Comparison of ENCODE assay signal across 8 mouse cellular contexts in genomic region chr9:110657474-110658078, GRCm38 (mm10). TPM values are rescaled to one million over a fixed set of nuclear protein-coding genes. Genes with fewer than 3 reads are reported as not detected.
A peak's percentile ranks its signal among the peaks of the same experiment; 100 is the strongest.
DNase-seq lines count a peak whose midpoint lies in the region; ATAC-seq lines count a peak whose summit lies in the region.

No protein-coding gene starts in this region.

- H3K9ac ChIP-seq in kidney, embryonic 15.5 days, result peak overlapping the region; percentile 79; the same call in 1 of the 2 replicates

- H3K4me2 ChIP-seq in kidney, embryonic 15.5 days, result peak overlapping the region; percentile 66

- H3K4me1 ChIP-seq in heart, embryonic 10.5 days, result peaks cover 58% of the 10 kb centered on the region
- peaks cover 49% of the 10 kb centered on the region for H3K4me1 ChIP-seq in kidney, embryonic 15.5 days
- H3K4me1 ChIP-seq in megakaryocyte, embryonic 14.5 days, result peaks cover 75% of the 10 kb centered on the region

- H3K9me3 ChIP-seq in heart, embryonic 10.5 days, result no peaks in the 10 kb centered on the region
- no peaks in the 10 kb centered on the region for H3K9me3 ChIP-seq in kidney, embryonic 15.5 days (replicated peaks)
- H3K9me3 ChIP-seq in megakaryocyte, embryonic 14.5 days, result no peaks in the 10 kb centered on the region

- peak overlapping the region; percentile 81 for H3K4me3 ChIP-seq in heart, embryonic 10.5 days
- H3K4me3 ChIP-seq in kidney, embryonic 15.5 days (replicated peaks), result peak overlapping the region; percentile 82
- H3K4me3 ChIP-seq in megakaryocyte, embryonic 14.5 days (replicated peaks), result peak overlapping the region; percentile 95

- ATAC-seq in kidney, embryonic 15.5 days (replicated peaks; ENCODE audit: low FRiP score), result no peak

- peaks cover 11% of the 10 kb centered on the region for H3K27me3 ChIP-seq in heart, embryonic 10.5 days (ENCODE audit: insufficient read depth, poor library complexity, severe bottlenecking)
- H3K27me3 ChIP-seq in kidney, embryonic 15.5 days, result peaks cover 12% of the 10 kb centered on the region; the same call in 1 of the 2 replicates
- H3K27me3 ChIP-seq in megakaryocyte, embryonic 14.5 days (replicated peaks), result no peaks in the 10 kb centered on the region

- peaks cover 12% of the 10 kb centered on the region; the same call in 1 of the 2 replicates for H3K36me3 ChIP-seq in heart, embryonic 10.5 days
- peaks cover 8% of the 10 kb centered on the region; the same call in 1 of the 2 replicates for H3K36me3 ChIP-seq in kidney, embryonic 15.5 days
- H3K36me3 ChIP-seq in megakaryocyte, embryonic 14.5 days (replicated peaks; ENCODE audit: low read length), result peaks cover 35% of the 10 kb centered on the region

- WGBS in heart, embryonic 10.5 days, result 76% methylated on average over 13 of the region's 13 CpGs
- 79% methylated on average over 13 of the region's 13 CpGs for WGBS in kidney, embryonic 15.5 days

- H3K27ac ChIP-seq in heart, embryonic 10.5 days, result peak overlapping the region; percentile 97
- peak overlapping the region; percentile 94; the same call in 1 of the 2 replicates for H3K27ac ChIP-seq in kidney, embryonic 15.5 days

- peak; percentile 69 for DNase-seq in adrenal gland, adult 2 months
- no peak for DNase-seq in adrenal gland, adult 18-20 months (ENCODE audit: low spot score in 2 of 2)
- DNase-seq in adipocyte (ENCODE audit: low spot score), result peak; percentile 48
- no peak for DNase-seq in heart, embryonic 10.5 days (ENCODE audit: low spot score)
- no peak for DNase-seq in ovary, postnatal 10 days (ENCODE audit: low spot score)
- DNase-seq in right cerebral cortex, postnatal 36 days (ENCODE audit: low spot score in 2 of 2), result no peak

RNA-seq across cellular contexts. Expression of gene Ccdc12, which starts 1.3 kb away (rescaled TPM):
- 10 to 100 TPM; 51.6 to 71.6 TPM for total RNA-seq in adrenal gland, adult 2 months (2021)
- 38.4 and 45.5 TPM in 2 replicates for polyA plus RNA-seq in adrenal gland, adult 2 months (2012; rRNA removed)
- total RNA-seq in adrenal gland, adult 18-20 months (2021), result 10 to 100 TPM; 49.6 to 52.2 TPM
- 159 and 189 TPM in 2 replicates for polyA plus RNA-seq in heart, embryonic 10.5 days (2016; fragmentation: Nextera tagmentation; extraction: Ambion mirVana)
- polyA plus RNA-seq in kidney, embryonic 15.5 days (2015; fragmentation: Nextera tagmentation; extraction: Ambion mirVana), result 151 and 157 TPM in 2 replicates
- polyA plus RNA-seq in megakaryocyte, embryonic 14.5 days (2012; ENCODE audit: insufficient read depth, low replicate concordance), result 77.7 and 537 TPM in 2 replicates

RNA-seq across cellular contexts. Expression of gene Nbeal2, which starts 3.6 kb away (rescaled TPM):
- total RNA-seq in adrenal gland, adult 2 months (2021), result 1 to 10 TPM; 5.5 to 7.1 TPM
- 22.5 and 30.8 TPM in 2 replicates for polyA plus RNA-seq in adrenal gland, adult 2 months (2012; rRNA removed)
- 1 to 10 TPM; 8.5 to 9.8 TPM for total RNA-seq in adrenal gland, adult 18-20 months (2021)
- 2.4 and 3.1 TPM in 2 replicates for polyA plus RNA-seq in heart, embryonic 10.5 days (2016; fragmentation: Nextera tagmentation; extraction: Ambion mirVana)
- polyA plus RNA-seq in kidney, embryonic 15.5 days (2015; fragmentation: Nextera tagmentation; extraction: Ambion mirVana), result 3.7 and 5.5 TPM in 2 replicates
- polyA plus RNA-seq in megakaryocyte, embryonic 14.5 days (2012; ENCODE audit: insufficient read depth, low replicate concordance), result 102 and 106 TPM in 2 replicates

RNA-seq across cellular contexts. Expression of gene Nradd, which starts 33.3 kb away (rescaled TPM):
- 10 to 100 TPM; 12.0 to 14.5 TPM for total RNA-seq in adrenal gland, adult 2 months (2021)
- polyA plus RNA-seq in adrenal gland, adult 2 months (2012; rRNA removed), result 27.6 and 30.2 TPM in 2 replicates
- 10 to 100 TPM; 11.0 to 14.0 TPM for total RNA-seq in adrenal gland, adult 18-20 months (2021)
- 28.5 and 32.3 TPM in 2 replicates for polyA plus RNA-seq in heart, embryonic 10.5 days (2016; fragmentation: Nextera tagmentation; extraction: Ambion mirVana)
- 55.2 and 56.4 TPM in 2 replicates for polyA plus RNA-seq in kidney, embryonic 15.5 days (2015; fragmentation: Nextera tagmentation; extraction: Ambion mirVana)
- 6.7 and 12.4 TPM in 2 replicates for polyA plus RNA-seq in megakaryocyte, embryonic 14.5 days (2012; ENCODE audit: insufficient read depth, low replicate concordance)

Comparison
In these comparisons a context has a peak if more than half of its experiments do, and no peak if none do; other contexts are left out.
1. DNase-seq: peak in adrenal gland, adult 2 months (single experiment) and adipocyte (single experiment); none in adrenal gland, adult 18-20 months (0 of 2), heart, embryonic 10.5 days (single experiment), ovary, postnatal 10 days (single experiment) and right cerebral cortex, postnatal 36 days (0 of 2).
2. Peak in every context shown above with its lines, with median percentiles within 50 percentile points of each other: H3K4me3 ChIP-seq.